ENCODE assay signal across 22 mouse cellular contexts in genomic region chr3:6920253-6920652, GRCm38 (mm10).
"Had no signal": no experiment of that assay in that cellular context is flagged by ENCODE, and none has a peak within 500 bp of the region (broad histone marks: within the 10 kb centered on the region; RNA-seq: fewer than 3 reads in every experiment).

No protein-coding gene starts in this region.

- H3K27ac ChIP-seq: heart, adult 2 months; heart, embryonic 13.5 days; heart, embryonic 15.5 days; hindbrain, embryonic 13.5 days; hindbrain, embryonic 15.5 days; hindbrain, postnatal 0 days; left cerebral cortex, adult 2 months; limb, embryonic 15.5 days; liver, embryonic 12.5 days; liver, embryonic 14.5 days had no signal

- DNase-seq: gastrocnemius, postnatal 14 days; gastrocnemius, postnatal 36 days; heart, adult 2 months; heart, postnatal 14 days; heart, postnatal 36 days; kidney, adult 11 months; kidney, adult 2 months; kidney, postnatal 14 days; kidney, postnatal 36 days; layer of hippocampus, adult 9-11 months; layer of hippocampus, postnatal 36 days had no signal

- H3K4me1 ChIP-seq: heart, embryonic 13.5 days; heart, embryonic 15.5 days; hindbrain, embryonic 13.5 days; hindbrain, embryonic 15.5 days; limb, embryonic 15.5 days; liver, embryonic 12.5 days had no signal

- H3K9ac ChIP-seq: heart, embryonic 13.5 days; heart, embryonic 15.5 days; hindbrain, embryonic 13.5 days; hindbrain, embryonic 15.5 days; limb, embryonic 15.5 days; liver, embryonic 12.5 days; liver, embryonic 14.5 days had no signal

- ATAC-seq: hindbrain, postnatal 0 days; intestine, embryonic 16.5 days; liver, embryonic 12.5 days had no signal

- H3K27me3 ChIP-seq: heart, embryonic 13.5 days; heart, embryonic 15.5 days; hindbrain, embryonic 13.5 days; hindbrain, embryonic 15.5 days; limb, embryonic 15.5 days; liver, embryonic 12.5 days had no signal

- H3K4me3 ChIP-seq: heart, adult 2 months; heart, embryonic 13.5 days; heart, embryonic 15.5 days; hindbrain, embryonic 13.5 days; hindbrain, embryonic 15.5 days; left cerebral cortex, adult 2 months; limb, embryonic 15.5 days; liver, embryonic 12.5 days had no signal

- H3K36me3 ChIP-seq: heart, embryonic 13.5 days; heart, embryonic 15.5 days; hindbrain, embryonic 13.5 days; hindbrain, embryonic 15.5 days; limb, embryonic 15.5 days; liver, embryonic 12.5 days had no signal

- H3K4me2 ChIP-seq: heart, embryonic 11.5 days; heart, embryonic 13.5 days; heart, embryonic 15.5 days; hindbrain, embryonic 13.5 days; hindbrain, embryonic 15.5 days; limb, embryonic 15.5 days; liver, embryonic 12.5 days had no signal

- H3K9me3 ChIP-seq: heart, embryonic 13.5 days; heart, embryonic 15.5 days; hindbrain, embryonic 13.5 days; hindbrain, embryonic 15.5 days; limb, embryonic 15.5 days; liver, embryonic 12.5 days had no signal
